Mouse (Mus musculus): ENCODE measurements at regions not wholly inside any gene's neighbourhood (a gene's known extent, or its start where the extent isn't known, plus 50 kb on each side); places are given as distances from the start of the nearest gene placed in this dataset.

DNA sequence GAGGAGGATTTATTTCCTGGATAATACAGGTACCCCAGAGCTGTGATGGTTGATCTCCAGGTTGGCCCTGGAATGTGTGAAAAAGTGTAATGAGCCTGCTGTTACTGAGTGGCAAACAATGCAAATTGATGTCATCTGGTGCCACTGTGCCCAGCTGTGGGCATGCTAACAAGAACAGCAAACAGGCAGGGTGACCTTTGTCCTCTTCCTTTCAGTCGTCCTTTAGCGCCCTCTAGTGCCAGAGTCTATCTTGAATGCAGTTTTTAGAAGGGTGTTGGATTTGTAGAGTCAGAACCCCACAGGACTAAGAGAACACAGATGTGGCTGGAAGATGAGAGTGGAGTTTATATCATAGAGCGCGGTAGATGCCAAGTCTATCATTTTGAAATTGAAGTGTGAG is 164.3 kb downstream of the Sdhaf3 start:
- H3K27me3 ChIP-seq = no peaks in the 10 kb centered on the region
- 34% methylated on average over 4 of the region's 4 CpGs for WGBS
- H3K4me1 ChIP-seq (replicated peaks) = no peaks in the 10 kb centered on the region
- no peaks in the 10 kb centered on the region for H3K36me3 ChIP-seq
- no peak for ATAC-seq (replicated peaks; ENCODE audit: insufficient number of reproducible peaks, insufficient read depth, low FRiP score, low read depth)
- no peak overlapping the region for H3K27ac ChIP-seq
- no peak overlapping the region for H3K4me3 ChIP-seq
- H3K4me2 ChIP-seq = no peak overlapping the region
- H3K9me3 ChIP-seq (replicated peaks) = no peaks in the 10 kb centered on the region
- H3K9ac ChIP-seq = no peak overlapping the region

DNA sequence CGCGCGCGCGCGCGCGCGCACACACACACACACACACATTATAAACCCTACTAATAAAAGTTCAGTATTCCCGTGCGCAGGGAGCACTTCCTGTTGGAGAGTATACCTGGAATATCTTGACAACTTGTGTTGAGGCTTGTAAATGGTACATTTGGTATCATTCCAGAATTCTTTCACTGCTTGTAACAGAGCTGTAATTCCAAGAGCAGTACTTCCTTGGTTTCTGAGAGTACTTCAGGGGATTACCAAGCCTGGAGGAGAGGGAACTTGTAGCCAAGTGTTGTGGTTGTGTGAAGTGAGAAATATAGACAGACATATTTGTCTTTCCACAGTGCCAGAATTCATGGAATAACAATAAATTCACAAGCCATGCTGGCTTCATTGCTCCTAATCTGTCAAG is 177.2 kb downstream of the Sdhaf3 start:
- ATAC-seq (replicated peaks; ENCODE audit: insufficient number of reproducible peaks, insufficient read depth, low FRiP score, low read depth) = no peak
- Histone ChIP-seq H3K9me3 (replicated peaks) (no peaks in the 10 kb centered on the region), H3K4me2 (no peak overlapping the region), H3K27ac (no peak overlapping the region), H3K27me3 (no peaks in the 10 kb centered on the region), H3K9ac (no peak overlapping the region), H3K4me1 (replicated peaks) (no peaks in the 10 kb centered on the region), H3K36me3 (no peaks in the 10 kb centered on the region), H3K4me3 (no peak overlapping the region)
- 97% methylated on average over 11 of the region's 11 CpGs for WGBS

DNA sequence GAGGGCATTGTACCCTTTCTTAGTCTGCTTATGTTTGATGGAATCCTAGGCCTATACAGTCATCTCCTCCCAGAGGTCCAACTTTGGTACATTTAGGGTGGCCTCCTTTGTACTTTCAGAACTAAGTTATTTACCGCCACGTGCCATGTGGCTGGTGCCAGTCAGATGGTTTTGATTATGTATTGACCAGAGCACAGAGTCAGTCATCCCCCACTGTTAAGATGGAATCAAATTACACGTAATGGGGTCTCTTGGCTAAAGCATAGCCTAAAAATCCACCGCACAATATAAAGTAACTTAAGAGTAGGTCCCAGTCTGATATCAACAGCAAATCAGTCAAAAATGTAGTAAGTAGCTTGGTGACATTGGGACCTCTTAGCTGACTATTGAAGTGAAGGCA is 178.3 kb downstream of the Sdhaf3 start:
- Histone ChIP-seq H3K27ac (no peak overlapping the region), H3K27me3 (no peaks in the 10 kb centered on the region), H3K9ac (no peak overlapping the region), H3K4me1 (replicated peaks) (no peaks in the 10 kb centered on the region), H3K9me3 (replicated peaks) (no peaks in the 10 kb centered on the region), H3K4me2 (no peak overlapping the region), H3K36me3 (no peaks in the 10 kb centered on the region), H3K4me3 (no peak overlapping the region)
- 88% methylated on average over 4 of the region's 4 CpGs for WGBS
- no peak for ATAC-seq (replicated peaks; ENCODE audit: insufficient number of reproducible peaks, insufficient read depth, low FRiP score, low read depth)

DNA sequence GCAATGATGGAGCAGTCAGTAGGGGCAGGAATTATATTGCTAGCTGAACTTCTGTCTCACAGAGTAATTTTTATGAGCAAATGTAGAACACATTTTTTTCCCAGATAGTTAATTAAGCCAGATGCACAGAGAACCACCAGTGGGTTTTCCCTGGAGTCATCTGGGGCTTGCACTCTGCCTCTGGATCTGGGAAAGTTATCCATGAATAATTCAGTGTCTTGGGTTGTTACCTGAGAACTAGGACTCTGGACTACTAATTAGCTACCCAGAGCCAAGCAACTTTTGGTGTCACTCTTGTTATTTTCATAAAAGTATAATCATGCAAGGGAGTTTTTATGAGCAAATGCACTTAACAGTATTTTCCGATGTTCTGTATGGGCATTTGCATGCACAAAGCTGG is 179.1 kb downstream of the Sdhaf3 start:
- Histone ChIP-seq H3K4me2 (no peak overlapping the region), H3K9me3 (replicated peaks) (no peaks in the 10 kb centered on the region), H3K36me3 (no peaks in the 10 kb centered on the region), H3K4me1 (replicated peaks) (no peaks in the 10 kb centered on the region), H3K27ac (no peak overlapping the region), H3K4me3 (no peak overlapping the region), H3K9ac (no peak overlapping the region), H3K27me3 (no peaks in the 10 kb centered on the region)
- WGBS = 90% methylated on average over 1 of the region's 1 CpGs
- no peak for ATAC-seq (replicated peaks; ENCODE audit: insufficient number of reproducible peaks, insufficient read depth, low FRiP score, low read depth)

DNA sequence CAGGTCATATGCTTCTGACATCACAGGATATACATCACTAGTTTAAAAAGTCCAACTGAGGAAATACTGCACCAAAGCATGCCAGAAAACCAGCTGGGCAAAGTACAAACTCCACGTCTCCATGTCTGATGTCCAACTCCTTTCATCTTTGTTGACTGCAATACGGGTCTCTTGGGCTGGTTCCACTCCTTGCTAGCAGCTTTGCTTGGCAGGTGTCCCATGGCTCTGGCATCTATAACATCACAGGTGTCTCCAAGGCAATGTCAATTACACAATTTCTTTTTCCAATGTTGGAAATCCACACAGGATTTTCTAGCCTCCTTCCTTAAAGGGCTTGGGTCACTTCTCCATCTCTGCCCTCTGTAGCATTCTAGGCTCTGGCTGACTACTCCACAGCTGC is 225.9 kb downstream of the Sdhaf3 start:
- Histone ChIP-seq H3K9ac (no peak overlapping the region), H3K4me2 (no peak overlapping the region), H3K9me3 (replicated peaks) (no peaks in the 10 kb centered on the region), H3K36me3 (no peaks in the 10 kb centered on the region), H3K4me3 (no peak overlapping the region), H3K27me3 (no peaks in the 10 kb centered on the region), H3K27ac (no peak overlapping the region), H3K4me1 (replicated peaks) (no peaks in the 10 kb centered on the region)
- no peak for ATAC-seq (replicated peaks; ENCODE audit: insufficient number of reproducible peaks, insufficient read depth, low FRiP score, low read depth)
- 56% methylated on average over 2 of the region's 2 CpGs for WGBS

DNA sequence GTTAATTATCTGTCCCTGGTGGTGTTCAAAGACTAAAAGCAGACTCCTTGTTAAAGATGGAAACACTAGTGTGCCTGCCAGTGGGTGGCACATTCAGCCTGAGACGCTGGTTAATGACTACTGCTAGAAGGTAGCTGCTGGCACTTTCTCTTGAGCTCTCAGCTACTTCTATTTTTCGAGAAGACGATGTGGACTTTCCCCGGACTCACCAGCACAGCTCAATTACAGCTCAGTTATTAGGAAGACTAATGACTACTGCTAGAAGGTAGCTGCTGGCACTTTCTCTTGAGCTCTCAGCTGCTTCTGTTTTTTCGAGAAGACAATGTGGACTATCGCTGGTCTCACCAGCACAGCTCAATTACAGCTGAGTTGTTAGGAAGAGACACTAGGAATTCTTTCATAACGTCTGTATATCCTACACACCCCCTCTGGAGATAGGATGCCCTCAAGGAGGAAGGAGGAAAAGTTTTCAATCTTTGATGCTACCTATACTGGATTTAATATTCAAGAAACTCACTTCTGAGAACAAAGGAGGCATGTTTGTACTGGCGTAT is 243.3 kb downstream of the Sdhaf3 start:
- no peaks in the 10 kb centered on the region for H3K27me3 ChIP-seq
- no peak overlapping the region for H3K9ac ChIP-seq
- no peak overlapping the region for H3K4me2 ChIP-seq
- no peaks in the 10 kb centered on the region for H3K4me1 ChIP-seq (replicated peaks)
- no peak for ATAC-seq (replicated peaks; ENCODE audit: insufficient number of reproducible peaks, insufficient read depth, low FRiP score, low read depth)
- no peak overlapping the region for H3K27ac ChIP-seq
- WGBS = 47% methylated on average over 8 of the region's 8 CpGs
- no peaks in the 10 kb centered on the region for H3K9me3 ChIP-seq (replicated peaks)
- H3K36me3 ChIP-seq = no peaks in the 10 kb centered on the region
- no peak overlapping the region for H3K4me3 ChIP-seq

DNA sequence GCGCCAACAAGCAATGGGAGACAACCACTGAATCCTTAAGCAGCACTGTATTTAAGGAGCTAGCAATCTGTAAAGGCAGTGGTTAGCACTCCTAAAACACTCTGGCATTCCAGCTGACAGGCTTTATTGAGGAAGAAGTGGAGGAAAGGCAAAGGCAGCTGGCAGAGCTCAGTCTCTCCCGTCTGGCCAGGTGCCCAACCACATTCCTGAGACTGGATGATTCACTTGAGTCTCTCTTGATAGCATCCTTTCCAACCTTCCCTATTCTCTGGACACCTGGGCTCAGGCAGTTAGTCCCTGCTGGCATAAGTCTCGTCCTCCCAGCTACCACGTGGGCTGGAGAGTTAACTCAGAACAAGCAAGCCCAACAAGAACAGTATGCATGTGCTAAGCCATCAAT is 260.1 kb downstream of the Sdhaf3 start:
- Histone ChIP-seq H3K9me3 (replicated peaks) (no peaks in the 10 kb centered on the region), H3K4me2 (no peak overlapping the region), H3K27me3 (no peaks in the 10 kb centered on the region), H3K4me3 (no peak overlapping the region), H3K9ac (no peak overlapping the region), H3K27ac (no peak overlapping the region), H3K4me1 (replicated peaks) (0 out of 2 replicates have a peak, but pooled peaks cover 3% of the 10 kb centered on the region), H3K36me3 (no peaks in the 10 kb centered on the region)
- no peak for ATAC-seq (replicated peaks; ENCODE audit: insufficient number of reproducible peaks, insufficient read depth, low FRiP score, low read depth)
- WGBS = 35% methylated on average over 4 of the region's 4 CpGs

DNA sequence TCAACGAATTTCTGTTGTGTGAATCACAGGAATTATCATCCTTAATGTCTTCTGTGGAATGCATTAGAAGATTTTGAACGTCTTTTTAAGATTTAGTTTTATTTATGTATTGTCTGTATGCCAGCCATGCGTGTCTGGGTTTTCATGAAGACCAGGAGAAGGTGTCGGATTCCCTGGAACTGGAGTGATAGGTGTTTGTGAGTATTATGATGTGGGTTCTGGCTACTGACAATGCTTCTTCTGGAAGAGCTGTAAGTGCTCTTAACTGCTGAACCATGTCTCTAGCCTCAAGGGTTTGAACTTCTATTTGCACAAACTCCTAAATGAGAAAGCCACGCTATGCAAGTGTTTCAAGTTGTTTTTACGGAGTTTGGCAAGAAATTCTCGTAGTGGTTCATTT is 296.5 kb downstream of the Sdhaf3 start:
- no peak overlapping the region for H3K4me3 ChIP-seq
- H3K36me3 ChIP-seq = no peaks in the 10 kb centered on the region
- no peak overlapping the region for H3K27ac ChIP-seq
- H3K4me2 ChIP-seq = no peak overlapping the region
- no peaks in the 10 kb centered on the region for H3K9me3 ChIP-seq (replicated peaks)
- 62% methylated on average over 7 of the region's 7 CpGs for WGBS
- H3K9ac ChIP-seq = no peak overlapping the region
- no peaks in the 10 kb centered on the region for H3K4me1 ChIP-seq (replicated peaks)
- no peaks in the 10 kb centered on the region for H3K27me3 ChIP-seq
- ATAC-seq (replicated peaks; ENCODE audit: insufficient number of reproducible peaks, insufficient read depth, low FRiP score, low read depth) = no peak

DNA sequence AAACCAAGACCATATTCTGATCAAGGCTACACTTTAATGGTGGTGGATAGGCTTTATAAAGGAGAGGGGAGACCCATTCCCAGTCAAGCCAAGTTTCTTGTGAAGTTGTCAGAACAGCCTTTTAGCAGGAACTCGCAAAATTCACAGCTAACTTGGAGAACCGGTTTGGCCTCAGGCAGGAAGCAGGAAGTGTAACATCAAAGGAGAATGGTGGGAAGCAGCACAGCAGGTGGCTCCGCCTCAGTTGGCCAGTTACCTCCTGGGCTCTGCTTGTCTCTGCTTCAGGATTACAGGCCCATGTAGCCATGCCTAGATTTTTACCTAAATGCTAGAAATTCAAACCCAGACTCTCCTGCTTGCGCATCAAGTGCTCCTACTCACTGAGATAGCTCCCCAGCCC is 277.2 kb upstream of the Tac1 start:
- no peak overlapping the region for H3K27ac ChIP-seq
- no peak for ATAC-seq (replicated peaks; ENCODE audit: insufficient number of reproducible peaks, insufficient read depth, low FRiP score, low read depth)
- no peaks in the 10 kb centered on the region for H3K27me3 ChIP-seq
- no peak overlapping the region for H3K4me3 ChIP-seq
- 41% methylated on average over 4 of the region's 4 CpGs for WGBS
- H3K36me3 ChIP-seq = no peaks in the 10 kb centered on the region
- no peak overlapping the region for H3K4me2 ChIP-seq
- H3K9ac ChIP-seq = no peak overlapping the region
- no peaks in the 10 kb centered on the region for H3K9me3 ChIP-seq (replicated peaks)
- H3K4me1 ChIP-seq (replicated peaks) = no peaks in the 10 kb centered on the region

DNA sequence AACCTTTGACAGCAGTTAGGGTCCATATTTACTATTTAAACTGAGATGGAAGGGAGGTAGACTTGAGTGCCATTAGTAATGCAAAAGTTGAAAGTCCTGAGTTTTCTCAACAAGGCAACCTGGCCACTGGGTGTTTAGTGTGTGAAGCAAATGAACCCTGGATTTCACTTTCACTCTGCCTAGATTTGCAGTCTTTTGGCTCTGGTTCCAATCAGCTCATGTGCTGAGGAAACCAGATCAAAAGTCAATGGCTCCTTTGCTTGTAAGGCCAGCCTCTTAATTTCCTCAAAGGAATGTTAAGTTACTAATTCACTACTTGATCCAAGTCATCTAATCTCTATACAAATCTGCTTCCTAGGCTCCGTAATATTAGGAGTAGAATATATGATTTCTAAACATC is 247.7 kb upstream of the Tac1 start:
- 90% methylated on average over 1 of the region's 1 CpGs for WGBS
- Histone ChIP-seq H3K4me2 (no peak overlapping the region), H3K4me1 (replicated peaks) (no peaks in the 10 kb centered on the region), H3K36me3 (no peaks in the 10 kb centered on the region), H3K9me3 (replicated peaks) (no peaks in the 10 kb centered on the region), H3K4me3 (no peak overlapping the region), H3K27ac (no peak overlapping the region), H3K27me3 (no peaks in the 10 kb centered on the region), H3K9ac (no peak overlapping the region)
- no peak for ATAC-seq (replicated peaks; ENCODE audit: insufficient number of reproducible peaks, insufficient read depth, low FRiP score, low read depth)

DNA sequence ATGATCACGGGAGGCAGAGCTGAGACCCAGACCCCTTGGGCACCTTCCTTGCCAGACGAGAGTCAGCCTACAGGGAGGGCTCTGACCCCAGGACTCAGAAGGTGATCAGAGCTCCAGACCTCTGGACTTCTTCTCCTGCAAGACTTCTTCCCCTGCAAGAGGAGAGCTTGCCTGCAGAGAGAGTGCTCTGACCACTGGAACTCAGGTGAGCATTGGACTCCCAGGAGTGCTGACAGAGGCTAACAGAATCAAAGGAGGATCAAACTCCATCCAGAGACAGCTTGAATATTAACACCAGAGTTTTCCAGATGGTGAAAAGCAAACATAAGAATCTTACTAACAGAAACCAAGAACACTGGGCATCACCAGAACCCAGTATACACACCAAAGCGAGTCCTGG is 241.2 kb upstream of the Tac1 start:
- Histone ChIP-seq H3K27me3 (no peaks in the 10 kb centered on the region), H3K27ac (no peak overlapping the region), H3K4me3 (no peak overlapping the region), H3K4me1 (replicated peaks) (no peaks in the 10 kb centered on the region), H3K9ac (no peak overlapping the region), H3K4me2 (no peak overlapping the region), H3K9me3 (replicated peaks) (no peaks in the 10 kb centered on the region), H3K36me3 (no peaks in the 10 kb centered on the region)
- 79% methylated on average over 3 of the region's 3 CpGs for WGBS
- no peak for ATAC-seq (replicated peaks; ENCODE audit: insufficient number of reproducible peaks, insufficient read depth, low FRiP score, low read depth)

DNA sequence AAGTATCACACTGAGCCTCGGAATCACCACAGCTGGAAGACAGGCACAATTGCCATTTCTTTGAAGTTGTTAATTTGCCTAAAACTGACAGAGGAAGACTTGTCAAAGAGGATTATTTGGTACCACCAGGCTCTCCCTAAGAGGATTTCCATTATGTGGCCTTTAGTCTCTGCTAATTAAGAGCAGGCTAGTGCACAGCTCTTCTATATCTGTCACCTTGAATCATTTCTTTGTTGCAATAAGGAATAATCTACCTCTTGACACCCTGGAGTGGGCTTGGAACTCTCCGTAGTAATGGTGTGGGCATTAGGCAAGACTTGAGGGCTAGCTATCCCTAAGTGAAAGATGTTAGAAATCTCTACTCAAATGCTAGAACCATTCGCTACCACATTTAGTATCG is 227.7 kb upstream of the Tac1 start:
- no peaks in the 10 kb centered on the region for H3K9me3 ChIP-seq (replicated peaks)
- no peak overlapping the region for H3K27ac ChIP-seq
- H3K4me1 ChIP-seq (replicated peaks) = no peaks in the 10 kb centered on the region
- no peak for ATAC-seq (replicated peaks; ENCODE audit: insufficient number of reproducible peaks, insufficient read depth, low FRiP score, low read depth)
- no peak overlapping the region for H3K4me3 ChIP-seq
- H3K9ac ChIP-seq = no peak overlapping the region
- no peak overlapping the region for H3K4me2 ChIP-seq
- H3K36me3 ChIP-seq = no peaks in the 10 kb centered on the region
- 58% methylated on average over 4 of the region's 4 CpGs for WGBS
- H3K27me3 ChIP-seq = no peaks in the 10 kb centered on the region
